Mouse (Mus musculus) adrenal gland, adult 2 months (tissue): ENCODE measurements around the gene Guk1. TPM values are rescaled to one million over a fixed set of nuclear protein-coding genes. Genes with fewer than 3 reads are reported as not detected.

Source experiments
- polyA plus RNA-seq: library from polyadenylated mRNA; depleted of rRNA; stranded (reverse); fragments of >200 nt; gene quantifications from 2 replicates; pipeline ENCODE4 v1.2.3, GENCODE M21; 2012; rRNA removed
- total RNA-seq, 2 experiments: library from RNA; stranded (reverse); gene quantifications; 2 replicates each; pipeline ENCODE4 v1.2.3; 2021

The Guk1 gene
- total and polyA plus RNA-seq, 3 experiments, result 48.2 to 95.2 (median 72.0) TPM

Other genes starting within 250 kb of the Guk1 start
- gene Hist3h2ba, start 243.3 kb downstream of the Guk1 start, total RNA-seq, result 1 to 10 TPM; 2.5 to 8.2 TPM
- 5.1 and 9.1 TPM in 2 replicates for gene Hist3h2ba, start 243.3 kb downstream of the Guk1 start, polyA plus RNA-seq
- gene Hist3h2a, start 237.5 kb downstream of the Guk1 start, total RNA-seq, result 10 to 100 TPM; 13.5 to 26.3 TPM
- 15.4 and 19.1 TPM in 2 replicates for gene Hist3h2a, start 237.5 kb downstream of the Guk1 start, polyA plus RNA-seq
- gene Trim17, start 237.5 kb downstream of the Guk1 start, total RNA-seq, result under 1 TPM; 0.17 TPM
- 0.18 and 0.36 TPM in 2 replicates for gene Trim17, start 237.5 kb downstream of the Guk1 start, polyA plus RNA-seq
- gene Trim11, start 214.1 kb downstream of the Guk1 start, total RNA-seq, result 10 to 100 TPM; 21.3 to 23.4 TPM
- 45.2 and 45.7 TPM in 2 replicates for gene Trim11, start 214.1 kb downstream of the Guk1 start, polyA plus RNA-seq
- gene Obscn, start 55.8 kb downstream of the Guk1 start, total RNA-seq, result 1 to 10 TPM in 1 of 2 experiments, under 1 TPM in 1; 0.92 to 1.5 TPM
- 5.5 and 7.8 TPM in 2 replicates for gene Obscn, start 55.8 kb downstream of the Guk1 start, polyA plus RNA-seq
- gene Iba57, start 28.5 kb downstream of the Guk1 start, total RNA-seq, result 10 to 100 TPM; 16.5 to 21.9 TPM
- gene Iba57, start 28.5 kb downstream of the Guk1 start, polyA plus RNA-seq, result 15.5 and 16.0 TPM in 2 replicates
- gene Gjc2, start 9.0 kb downstream of the Guk1 start, total RNA-seq, result 1 to 10 TPM in 1 of 2 experiments, under 1 TPM in 1; 0.29 to 1.5 TPM
- gene Gjc2, start 9.0 kb downstream of the Guk1 start, polyA plus RNA-seq, result 3.0 TPM in 2 replicates
- 10 to 100 TPM; 47.5 to 61.8 TPM for gene Mrpl55, start 10.3 kb upstream of the Guk1 start, total RNA-seq
- gene Mrpl55, start 10.3 kb upstream of the Guk1 start, polyA plus RNA-seq, result 56.4 and 64.8 TPM in 2 replicates
- 10 to 100 TPM; 22.5 to 26.0 TPM for gene 2310033P09Rik, start 16.1 kb upstream of the Guk1 start, total RNA-seq
- 14.1 and 15.1 TPM in 2 replicates for gene 2310033P09Rik, start 16.1 kb upstream of the Guk1 start, polyA plus RNA-seq
- gene Arf1, start 36.1 kb upstream of the Guk1 start, total RNA-seq, result 100 to 1,000 TPM; 436 to 451 TPM
- 456 and 530 TPM in 2 replicates for gene Arf1, start 36.1 kb upstream of the Guk1 start, polyA plus RNA-seq
- gene Wnt3a, start 98.5 kb upstream of the Guk1 start, total RNA-seq, result not detected
- not detected in 2 replicates for gene Wnt3a, start 98.5 kb upstream of the Guk1 start, polyA plus RNA-seq
- gene Wnt9a, start 114.7 kb upstream of the Guk1 start, total RNA-seq, result 1 to 10 TPM in 1 of 2 experiments, under 1 TPM in 1; 0.58 to 2.7 TPM
- gene Wnt9a, start 114.7 kb upstream of the Guk1 start, polyA plus RNA-seq, result 2.4 and 2.6 TPM in 2 replicates
- not detected for gene Prss38, start 183.4 kb upstream of the Guk1 start, total RNA-seq
- gene Prss38, start 183.4 kb upstream of the Guk1 start, polyA plus RNA-seq, result not detected in 2 replicates